Mouse (Mus musculus) neural tube, embryonic 14.5 days (tissue): ENCODE results near the gene Brd2. TPM values are rescaled to one million over a fixed set of nuclear protein-coding genes. Genes with fewer than 3 reads are reported as not detected.

Experiments
- ATAC-seq: fragments of 200-750 bp; cut with Nextera tagmentation; 2 replicates; pipeline ENCODE4 v1.8.0; 2017; ENCODE audit warnings: low read depth, mild to moderate bottlenecking, moderate TSS enrichment, moderate library complexity
- H3K27ac ChIP-seq: fragments of 300-500 bp; sonication (generic); 2 replicates; pipeline ENCODE4 v1.5.1; 2014; ENCODE audit warnings: low read depth, mild to moderate bottlenecking, control low read depth, low read length, moderate library complexity, mixed read lengths
- H3K27me3 ChIP-seq: fragments of 300-500 bp; sonication (generic); 2 replicates; pipeline ENCODE4 v1.6.1; 2014; ENCODE audit warnings: low read length; ENCODE audit not compliant: control insufficient read depth, insufficient read depth
- H3K36me3 ChIP-seq: fragments of 300-500 bp; sonication (generic); 2 replicates; pipeline ENCODE4 v1.6.1; 2014; ENCODE audit warnings: low read length, mixed read lengths; ENCODE audit not compliant: control insufficient read depth, insufficient read depth
- H3K4me1 ChIP-seq: fragments of 300-500 bp; sonication (generic); 2 replicates; pipeline ENCODE4 v1.6.1; 2014; ENCODE audit warnings: low read length; ENCODE audit not compliant: control insufficient read depth, insufficient read depth
- H3K4me2 ChIP-seq: fragments of 300-500 bp; sonication (generic); 2 replicates; pipeline ENCODE4 v1.6.1; 2014; ENCODE audit warnings: mild to moderate bottlenecking, low read depth, low read length, control low read depth
- H3K4me3 ChIP-seq: fragments of 300-500 bp; sonication (generic); 2 replicates; pipeline ENCODE4 v1.5.1; 2014; ENCODE audit warnings: low read depth, low read length, control low read depth, mixed read lengths
- H3K9ac ChIP-seq: fragments of 300-500 bp; sonication (generic); replicated peaks from 2 replicates; pipeline ENCODE4 v1.6.1; 2014; ENCODE audit warnings: low read depth, mild to moderate bottlenecking, control low read depth, low read length, mixed read lengths
- H3K9me3 ChIP-seq: fragments of 300-500 bp; sonication (generic); 2 replicates; pipeline ENCODE4 v1.6.1; 2016; ENCODE audit warnings: low read length; ENCODE audit not compliant: control insufficient read depth
- WGBS: fragments of 180-500 bp; shearing (Covaris S2); extraction: QIAGEN DNeasy Blood & Tissue Kit; methylation state at CpG from one replicate; pipeline ENCODE4 v1.1.7; 2014; 5-methylcytosine and 5-hydroxymethylcytosine counted together
- polyA plus RNA-seq: library from polyadenylated mRNA; unstranded; fragments of >200 nt; fragmentation: Nextera tagmentation; extraction: Ambion mirVana; gene quantifications from 2 replicates; pipeline ENCODE4 v1.2.1, GENCODE M21; 2014

The Brd2 gene
- polyA plus RNA-seq, 1 experiment from 2014 or later, result 160 TPM

- Histone ChIP-seq H3K27ac (no peak overlapping the region), H3K27me3 (no peaks in the 10 kb centered on the region), H3K4me3 (no peak overlapping the region), H3K4me1 (no peaks in the 10 kb centered on the region), H3K36me3 (no peaks in the 10 kb centered on the region), H3K4me2 (no peak overlapping the region), H3K9me3 (no peaks in the 10 kb centered on the region), H3K9ac (no peak overlapping the region)
- no peak for ATAC-seq
- WGBS, result 66% methylated on average over 10 of the region's 10 CpGs
These were observed 23.5 kb downstream of the Brd2 start for GRCm38 (mm10) chr17:34098709-34099479.

GRCm38 (mm10) chr17:34097272-34097671 is 25.2 kb downstream of the Brd2 start:
- Histone ChIP-seq H3K27ac (no peak overlapping the region), H3K4me3 (no peak overlapping the region), H3K4me1 (no peaks in the 10 kb centered on the region), H3K36me3 (no peaks in the 10 kb centered on the region), H3K9ac (no peak overlapping the region), H3K4me2 (no peak overlapping the region), H3K27me3 (no peaks in the 10 kb centered on the region), H3K9me3 (no peaks in the 10 kb centered on the region)
- 70% methylated on average over 5 of the region's 5 CpGs for WGBS
- ATAC-seq, result no peak

- Histone ChIP-seq H3K4me1 (no peaks in the 10 kb centered on the region), H3K27ac (no peak overlapping the region), H3K9me3 (no peaks in the 10 kb centered on the region), H3K36me3 (no peaks in the 10 kb centered on the region), H3K4me2 (no peak overlapping the region), H3K9ac (no peak overlapping the region), H3K27me3 (no peaks in the 10 kb centered on the region), H3K4me3 (no peak overlapping the region)
- no peak for ATAC-seq
- 76% methylated on average over 3 of the region's 3 CpGs for WGBS
These were observed 25.9 kb downstream of the Brd2 start for GRCm38 (mm10) chr17:34096497-34097010.

- no peaks in the 10 kb centered on the region for H3K9me3 ChIP-seq
- no peaks in the 10 kb centered on the region for H3K36me3 ChIP-seq
- no peak overlapping the region for H3K4me3 ChIP-seq
- 88% methylated on average over 27 of the region's 27 CpGs for WGBS
- no peak for ATAC-seq
- H3K4me1 ChIP-seq, result no peaks in the 10 kb centered on the region
- no peak overlapping the region for H3K4me2 ChIP-seq
- H3K27me3 ChIP-seq, result no peaks in the 10 kb centered on the region
- H3K27ac ChIP-seq, result no peak overlapping the region
- H3K9ac ChIP-seq, result no peak overlapping the region
These were observed 28.0 kb downstream of the Brd2 start for GRCm38 (mm10) chr17:34094283-34095035.

- Histone ChIP-seq H3K4me3 (no peak overlapping the region), H3K9me3 (no peaks in the 10 kb centered on the region), H3K4me2 (no peak overlapping the region), H3K27me3 (no peaks in the 10 kb centered on the region), H3K9ac (no peak overlapping the region), H3K4me1 (no peaks in the 10 kb centered on the region), H3K27ac (no peak overlapping the region), H3K36me3 (no peaks in the 10 kb centered on the region)
- no peak for ATAC-seq
- 36% methylated on average over 7 of the region's 7 CpGs for WGBS
These were observed 29.1 kb downstream of the Brd2 start for GRCm38 (mm10) chr17:34093199-34093874.

GRCm38 (mm10) chr17:34092197-34092875 is 30.1 kb downstream of the Brd2 start, which contains the start of gene H2-Oa:
Gene H2-Oa, plus strand, starts transcription at chr17:34092340.
- Histone ChIP-seq H3K4me2 (no peak within 1 kb of the TSS), H3K4me1 (no peaks in the 10 kb centered on the region), H3K36me3 (no peaks in the 10 kb centered on the region), H3K27me3 (no peaks in the 10 kb centered on the region), H3K9me3 (no peaks in the 10 kb centered on the region), H3K9ac (no peak within 1 kb of the TSS), H3K4me3 (no peak within 1 kb of the TSS), H3K27ac (no peak within 1 kb of the TSS)
- 41% methylated on average over 11 of the region's 11 CpGs for WGBS
- ATAC-seq, result no peak

- Histone ChIP-seq H3K4me3 (no peak overlapping the region), H3K27ac (no peak overlapping the region), H3K9ac (no peak overlapping the region), H3K4me1 (no peaks in the 10 kb centered on the region), H3K36me3 (no peaks in the 10 kb centered on the region), H3K4me2 (no peak overlapping the region), H3K27me3 (no peaks in the 10 kb centered on the region), H3K9me3 (no peaks in the 10 kb centered on the region)
- no peak for ATAC-seq
- 55% methylated on average over 7 of the region's 7 CpGs for WGBS
These were observed 31.5 kb downstream of the Brd2 start for GRCm38 (mm10) chr17:34090923-34091322.

- ATAC-seq, result no peak
- Histone ChIP-seq H3K36me3 (no peaks in the 10 kb centered on the region), H3K4me3 (no peak overlapping the region), H3K9ac (no peak overlapping the region), H3K27ac (no peak overlapping the region), H3K4me2 (no peak overlapping the region), H3K27me3 (no peaks in the 10 kb centered on the region), H3K9me3 (no peaks in the 10 kb centered on the region), H3K4me1 (no peaks in the 10 kb centered on the region)
- 82% methylated on average over 11 of the region's 11 CpGs for WGBS
These were observed 34.3 kb downstream of the Brd2 start for GRCm38 (mm10) chr17:34088124-34088523.
